Mouse (Mus musculus): ENCODE measurements at regions not wholly inside any gene's neighbourhood (a gene's known extent, or its start where the extent isn't known, plus 50 kb on each side); places are given as distances from the start of the nearest gene placed in this dataset.

- DNase-seq (ENCODE audit: low spot score in 2 of 2) = no peak
Observed at GRCm38 (mm10) chr6:51097488-51097887, 335.0 kb upstream of the Nfe2l3 start.

- DNase-seq (ENCODE audit: low spot score in 2 of 2) = no peak
Observed at GRCm38 (mm10) chr6:51100341-51100740, 332.1 kb upstream of the Nfe2l3 start.

DNA sequence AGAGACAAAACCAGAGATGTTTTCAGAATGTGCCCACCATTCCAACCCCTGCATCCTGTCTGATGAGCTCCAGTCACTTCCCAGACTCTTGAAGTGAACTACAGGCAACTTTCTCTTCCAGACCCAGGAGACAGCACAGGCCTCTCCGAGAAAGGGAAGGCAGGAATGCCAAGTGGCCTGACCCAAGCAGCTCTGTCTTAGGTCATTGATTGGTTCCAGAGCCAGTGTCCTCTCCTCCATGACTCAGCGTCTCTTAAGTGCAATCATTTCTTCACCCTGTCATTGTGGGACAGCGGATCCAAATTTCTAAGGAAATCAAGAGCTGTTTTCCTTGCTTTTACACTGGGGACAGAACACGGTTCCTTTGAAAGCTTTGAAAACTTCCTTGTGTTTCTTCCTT lies 329.2 kb upstream of the Nfe2l3 start:
- no peak for DNase-seq (ENCODE audit: low spot score in 2 of 2)

DNA sequence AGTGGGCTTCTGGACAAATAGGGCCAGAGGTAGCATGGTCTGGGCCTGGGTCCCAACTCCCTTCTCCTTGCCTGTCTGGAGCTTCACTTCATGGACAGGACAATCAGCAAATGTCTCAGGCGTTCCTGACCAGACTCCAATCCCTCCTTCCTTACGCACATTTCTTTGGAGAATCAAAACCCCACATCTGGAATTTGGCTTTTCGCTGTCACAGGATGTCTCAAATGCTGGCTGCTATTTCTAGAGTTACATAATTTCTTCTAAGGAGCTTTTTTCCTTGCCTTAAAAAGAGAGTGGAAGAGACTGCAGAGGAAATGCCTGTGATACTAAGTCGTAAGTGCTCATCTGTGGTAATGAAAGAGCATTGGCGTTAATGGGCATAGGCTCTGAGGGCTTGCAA lies 328.1 kb upstream of the Nfe2l3 start:
- DNase-seq (ENCODE audit: low spot score in 2 of 2) = no peak

DNA sequence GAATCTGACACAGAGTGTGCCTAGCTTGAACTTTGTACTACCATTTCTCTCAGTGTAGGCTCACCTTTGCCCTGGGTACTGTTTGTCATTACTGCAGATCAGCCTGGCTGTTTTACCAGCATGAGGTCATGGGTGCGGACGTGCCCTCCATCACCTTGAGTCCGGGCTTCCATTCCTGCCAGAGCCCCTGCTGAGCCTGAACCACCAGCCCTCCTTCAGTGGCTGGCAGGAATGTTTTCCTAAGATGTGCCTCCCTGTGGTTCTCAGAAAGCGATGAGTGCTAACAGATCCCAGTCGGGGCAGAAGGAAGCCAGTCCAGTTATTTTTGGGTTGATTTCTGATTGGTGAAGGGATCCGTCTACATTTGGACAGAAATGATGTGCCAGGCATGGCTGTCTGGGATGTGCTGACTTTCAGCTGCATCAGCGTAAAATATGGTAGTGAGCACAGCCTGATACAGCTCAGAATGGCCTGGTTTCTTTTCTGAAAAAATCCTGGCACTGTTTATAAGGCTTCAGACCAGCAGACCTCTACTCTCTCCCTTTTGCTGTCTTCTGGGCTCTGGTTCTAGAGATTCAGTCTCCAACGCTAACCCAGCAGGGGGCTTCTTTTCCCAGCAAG lies 324.0 kb upstream of the Nfe2l3 start:
- no peak for DNase-seq (ENCODE audit: low spot score in 2 of 2)

GRCm38 (mm10) chr6:51110596-51110995 lies 321.9 kb upstream of the Nfe2l3 start:
- DNase-seq (ENCODE audit: low spot score in 2 of 2) = no peak

- DNase-seq (ENCODE audit: low spot score in 2 of 2) = no peak
Observed at GRCm38 (mm10) chr6:51114604-51115333, 317.7 kb upstream of the Nfe2l3 start.

GRCm38 (mm10) chr6:51118833-51119535 lies 313.5 kb upstream of the Nfe2l3 start:
- no peak for DNase-seq (ENCODE audit: low spot score in 2 of 2)

DNA sequence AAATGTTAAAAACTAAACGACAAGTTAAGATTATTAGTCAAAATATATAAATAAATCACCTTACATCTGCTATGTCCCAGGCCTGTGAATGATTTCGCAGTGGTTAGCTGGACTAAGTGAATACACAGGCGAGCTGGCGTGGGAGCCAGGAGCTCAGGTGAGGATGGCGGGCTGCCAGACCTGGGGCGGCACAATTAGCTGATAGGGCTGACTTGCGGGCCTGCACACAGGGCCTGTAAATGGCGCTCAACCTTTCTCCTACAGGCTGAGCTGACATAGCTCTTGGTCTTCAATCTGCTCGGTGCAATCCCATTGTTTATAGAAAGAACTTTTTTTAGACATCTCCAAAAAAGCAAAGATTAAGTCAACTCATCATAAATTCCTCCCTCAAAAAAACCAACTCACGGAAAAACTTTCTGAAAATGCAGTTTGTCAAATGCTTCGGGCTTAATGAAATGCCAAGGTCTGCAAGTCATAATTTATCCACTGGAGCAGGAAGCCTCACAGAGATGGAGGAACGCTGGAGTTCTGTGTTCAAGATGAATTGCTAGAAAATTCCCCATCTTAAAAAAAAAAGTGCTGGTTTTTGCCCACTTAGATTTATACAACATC lies 312.7 kb upstream of the Nfe2l3 start:
- DNase-seq (ENCODE audit: low spot score in 2 of 2) = no peak

- DNase-seq (ENCODE audit: low spot score in 2 of 2) = no peak
Observed at GRCm38 (mm10) chr6:51122941-51123340, 309.5 kb upstream of the Nfe2l3 start.

- no peak for DNase-seq (ENCODE audit: low spot score in 2 of 2)
Observed at GRCm38 (mm10) chr6:51127851-51128250, 304.6 kb upstream of the Nfe2l3 start.

GRCm38 (mm10) chr6:51129096-51129495 lies 303.4 kb upstream of the Nfe2l3 start:
- no peak for DNase-seq (ENCODE audit: low spot score in 2 of 2)

DNA sequence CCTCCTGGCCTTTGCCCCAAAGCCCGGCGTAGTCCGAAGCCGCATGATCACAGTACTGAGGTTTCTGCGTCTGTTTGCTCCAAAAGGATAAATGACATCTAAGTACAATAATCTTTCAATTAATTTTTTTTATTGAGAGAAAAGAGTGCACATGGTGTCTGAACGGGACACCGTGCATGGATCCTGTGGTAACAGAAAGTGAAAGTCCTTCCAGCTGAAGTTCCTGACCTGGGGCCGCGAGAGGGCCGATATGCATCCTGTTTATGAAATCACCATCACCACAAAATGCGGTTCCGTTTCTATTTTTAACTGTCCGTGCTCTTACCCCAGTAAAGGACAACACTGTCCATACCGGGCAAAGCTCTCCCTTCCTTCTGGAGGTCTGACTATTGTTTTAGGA lies 302.9 kb upstream of the Nfe2l3 start:
- no peak for DNase-seq (ENCODE audit: low spot score in 2 of 2)

GRCm38 (mm10) chr6:51144762-51145161 lies 287.7 kb upstream of the Nfe2l3 start:
- DNase-seq (ENCODE audit: low spot score in 2 of 2) = no peak

- DNase-seq (ENCODE audit: low spot score in 2 of 2) = no peak
Observed at GRCm38 (mm10) chr6:51145863-51146262, 286.6 kb upstream of the Nfe2l3 start.

- DNase-seq (ENCODE audit: low spot score in 2 of 2) = no peak
Observed at GRCm38 (mm10) chr6:51148821-51149220, 283.6 kb upstream of the Nfe2l3 start.

- DNase-seq (ENCODE audit: low spot score in 2 of 2) = no peak
Observed at GRCm38 (mm10) chr6:51150066-51150465, 282.4 kb upstream of the Nfe2l3 start.

GRCm38 (mm10) chr6:51150486-51150885 lies 282.0 kb upstream of the Nfe2l3 start:
- no peak for DNase-seq (ENCODE audit: low spot score in 2 of 2)

GRCm38 (mm10) chr6:51150916-51151315 lies 281.6 kb upstream of the Nfe2l3 start:
- DNase-seq (ENCODE audit: low spot score in 2 of 2) = no peak

DNA sequence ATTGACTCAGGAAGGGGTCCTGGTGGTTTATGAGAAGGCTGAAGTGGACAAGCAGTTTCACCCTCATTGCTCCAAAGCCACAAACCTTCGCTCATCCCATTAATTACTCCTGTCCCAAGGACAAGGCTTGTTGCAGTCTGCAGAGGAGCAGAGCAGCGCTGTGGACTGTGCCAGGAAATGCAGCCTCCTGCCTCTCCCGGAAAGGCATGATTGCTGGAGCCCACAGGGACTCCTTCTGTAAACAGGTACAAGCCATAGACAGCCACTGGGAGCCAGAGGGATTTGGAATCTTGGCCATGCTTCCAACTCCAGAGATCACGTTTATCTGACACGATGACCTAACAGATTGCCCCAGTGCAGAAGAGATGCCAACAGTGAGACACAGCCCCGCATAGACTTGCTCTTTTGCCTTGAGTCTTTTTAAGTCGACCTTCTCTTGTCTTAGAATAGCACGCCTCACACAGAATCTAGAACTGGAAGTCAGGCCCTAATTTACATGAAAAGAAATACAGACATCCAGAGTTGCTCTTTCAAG lies 275.6 kb upstream of the Nfe2l3 start:
- DNase-seq (ENCODE audit: low spot score in 2 of 2) = no peak

DNA sequence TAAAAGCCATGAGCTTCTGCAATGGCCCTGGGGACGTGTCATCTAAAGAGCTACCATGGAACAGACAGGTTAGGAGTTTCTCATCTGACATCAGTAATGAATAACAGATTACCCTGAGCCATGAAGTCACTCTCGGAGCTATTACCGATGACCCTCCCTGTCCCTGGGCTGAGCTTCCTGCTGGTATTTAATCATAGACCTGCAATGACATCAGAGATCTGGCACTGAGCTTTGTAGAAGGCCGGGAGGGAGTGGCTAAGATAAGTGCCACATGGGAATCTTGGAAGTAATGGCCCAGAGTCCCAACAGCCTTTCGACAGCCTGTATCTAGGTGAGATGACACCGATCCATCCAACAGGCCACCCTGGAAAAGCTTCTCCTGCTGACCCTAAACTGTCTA lies 271.3 kb upstream of the Nfe2l3 start:
- DNase-seq (ENCODE audit: low spot score in 2 of 2) = no peak
